Mouse (Mus musculus) ES-E14 (cell line): ENCODE results near the gene Cldn10. TPM values are rescaled to one million over a fixed set of nuclear protein-coding genes. Genes with fewer than 3 reads are reported as not detected.
"Not testable (repeated sequence)": the region's sequence is repeated elsewhere in the genome, so short reads cannot be mapped to it uniquely, and the experiment has no call there.

Source experiments
- DNase-seq: peaks from one replicate; pipeline ENCODE4 v3.0.0-alpha.2; 2013; ENCODE audit warnings: low read depth, low spot score
- H3K27ac ChIP-seq: 2 replicates; pipeline ENCODE4 v1.5.1; 2012; ENCODE audit warnings: low read depth, mild to moderate bottlenecking, low read length, moderate library complexity, mixed read lengths; ENCODE audit not compliant: poor library complexity, insufficient read depth, severe bottlenecking
- H3K36me3 ChIP-seq: 2 replicates; pipeline ENCODE4 v1.6.1; 2012; ENCODE audit warnings: mild to moderate bottlenecking, low read length, moderate library complexity, mixed read lengths; ENCODE audit not compliant: control insufficient read depth, poor library complexity, insufficient read depth, severe bottlenecking
- H3K4me1 ChIP-seq, 2 experiments: fragments of 150-350 bp in 1 of 2; sonication (generic) in 1 of 2; 2 replicates each; pipeline ENCODE4 v1.6.1; 2012; ENCODE audit warnings: low read length in 2 of 2, mild to moderate bottlenecking in 1 of 2, mixed read lengths in 1 of 2; ENCODE audit not compliant: control insufficient read depth in 2 of 2, insufficient read depth in 2 of 2, poor library complexity in 1 of 2
- H3K4me3 ChIP-seq, 2 experiments: fragments of 150-350 bp in 1 of 2; sonication (generic) in 1 of 2; 2 replicates each; pipeline ENCODE4 v1.5.1; 2012; ENCODE audit warnings: low read length in 2 of 2, low read depth in 1 of 2, mild to moderate bottlenecking in 1 of 2, mixed read lengths in 1 of 2; ENCODE audit not compliant: insufficient read depth in 1 of 2, poor library complexity in 1 of 2, severe bottlenecking in 1 of 2
- H3K9ac ChIP-seq: 2 replicates; pipeline ENCODE4 v1.6.1; 2012; ENCODE audit warnings: low read depth, mild to moderate bottlenecking, low read length, mixed read lengths; ENCODE audit not compliant: poor library complexity, insufficient read depth, severe bottlenecking
- H3K9me3 ChIP-seq: fragments of 150-350 bp; sonication (generic); 2 replicates; pipeline ENCODE4 v1.6.1; 2012; ENCODE audit warnings: low read depth, mild to moderate bottlenecking, low read length; ENCODE audit not compliant: control insufficient read depth, insufficient read depth
- CHD2 ChIP-seq: IDR thresholded peaks from 2 replicates; pipeline ENCODE4 v1.6.1; 2014; ENCODE audit warnings: mild to moderate bottlenecking, low read depth, low read length, inconsistent platforms
- HCFC1 ChIP-seq: IDR thresholded peaks from 2 replicates; pipeline ENCODE4 v1.6.1; 2012; ENCODE audit warnings: low read length, inconsistent platforms, borderline replicate concordance; ENCODE audit not compliant: insufficient read depth
- MAFK ChIP-seq: IDR thresholded peaks from 2 replicates; pipeline ENCODE4 v1.6.1; 2014; ENCODE audit warnings: mild to moderate bottlenecking, low read depth, low read length, inconsistent platforms; ENCODE audit not compliant: insufficient read depth
- ZC3H11A ChIP-seq: IDR thresholded peaks from 2 replicates; pipeline ENCODE4 v1.6.1; 2012; ENCODE audit warnings: low read depth, mild to moderate bottlenecking, inconsistent platforms, low read length, borderline replicate concordance
- ZNF384 ChIP-seq: IDR thresholded peaks from 2 replicates; pipeline ENCODE4 v1.6.1; 2012; ENCODE audit warnings: low read depth, low read length, inconsistent platforms
- in situ Hi-C, 2 experiments: fragments of 600-800 bp; cut with MboI; formaldehyde crosslinking; loops; one replicate each; pipeline ENCODE4 v1.15.1; 2025; ENCODE audit warnings: low sequenced_read_pairs in 2 of 2, inconsistent platforms in 1 of 2; ENCODE audit not compliant: unreplicated experiment in 2 of 2
- total RNA-seq: library from RNA; depleted of rRNA; stranded (reverse); fragments of 300-350 nt; gene quantifications from 2 replicates; pipeline ENCODE4 v1.2.3, GENCODE M21; 2012

Gene Cldn10
- total RNA-seq, 1 experiment = 0.09 TPM

GRCm38 (mm10) chr14:118809686-118810085, 22.0 kb downstream of the Cldn10 start:
- Histone ChIP-seq H3K4me3 (no peak overlapping the region), H3K27ac (no peak overlapping the region), H3K9ac (no peak overlapping the region), H3K36me3 (no peaks in the 10 kb centered on the region), H3K4me1 (no peaks in the 10 kb centered on the region), H3K9me3 (no peaks in the 10 kb centered on the region)
- in situ Hi-C loops = loop anchor here (25.0 kb wide), 1 partner anchor 597 kb away; no protein-coding TSS in a partner anchor
- no peak for DNase-seq
- no peak for TF ChIP-seq ZC3H11A
- TF ChIP-seq CHD2 = no peak
- TF ChIP-seq HCFC1 = no peak
- TF ChIP-seq ZNF384 = no peak
- no peak for TF ChIP-seq MAFK

GRCm38 (mm10) chr14:118811256-118811655, 23.5 kb downstream of the Cldn10 start:
- H3K9me3 ChIP-seq, H3K4me1 ChIP-seq, H3K9ac ChIP-seq, H3K36me3 ChIP-seq, H3K4me3 ChIP-seq, H3K27ac ChIP-seq, DNase-seq: not testable (repeated sequence)
- in situ Hi-C loops = loop anchor here (25.0 kb wide), 1 partner anchor 599 kb away; no protein-coding TSS in a partner anchor

- DNase-seq = no peak
- TF ChIP-seq ZC3H11A (no peak), HCFC1 (no peak), MAFK (no peak), ZNF384 (no peak), CHD2 (no peak)
- Histone ChIP-seq H3K9ac (no peak overlapping the region), H3K36me3 (no peaks in the 10 kb centered on the region), H3K27ac (no peak overlapping the region), H3K4me1 (no peaks in the 10 kb centered on the region), H3K4me3 (no peak overlapping the region), H3K9me3 (no peaks in the 10 kb centered on the region)
- in situ Hi-C loops = loop anchor here (25.0 kb wide), 1 partner anchor 601 kb away; no protein-coding TSS in a partner anchor
Observed at GRCm38 (mm10) chr14:118813111-118813510, 25.4 kb downstream of the Cldn10 start.

DNA sequence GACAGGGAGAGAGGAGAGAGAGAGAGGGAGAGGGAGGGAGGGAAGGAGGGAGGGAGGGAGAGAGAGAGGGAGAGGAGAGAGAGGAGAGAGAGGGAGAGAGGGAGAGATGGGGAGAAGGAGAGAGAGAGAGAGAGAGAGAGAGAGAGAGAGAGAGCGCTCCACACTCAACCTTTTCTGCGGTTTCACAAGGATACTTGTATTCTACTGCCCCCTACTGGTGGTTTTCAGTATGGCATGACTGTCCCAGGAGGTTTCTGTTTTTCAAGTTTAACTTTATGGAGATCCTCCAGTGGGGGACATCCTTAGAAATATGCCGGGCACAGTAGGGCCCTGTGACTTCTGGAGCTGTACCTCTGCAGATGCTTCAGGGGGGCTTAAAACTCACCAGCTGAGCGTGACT, 28.8 kb downstream of the Cldn10 start:
- H3K4me1 ChIP-seq = no peaks in the 10 kb centered on the region
- in situ Hi-C loops = loop anchor here (25.0 kb wide), 1 partner anchor 604 kb away; no protein-coding TSS in a partner anchor
- no peaks in the 10 kb centered on the region for H3K36me3 ChIP-seq
- H3K27ac ChIP-seq = no peak overlapping the region
- TF ChIP-seq ZNF384 (no peak), HCFC1 (no peak), ZC3H11A (peak; percentile 84)
- no peak overlapping the region for H3K4me3 ChIP-seq
- no peak overlapping the region for H3K9ac ChIP-seq
- no peaks in the 10 kb centered on the region for H3K9me3 ChIP-seq
- DNase-seq = peak; percentile 56

DNA sequence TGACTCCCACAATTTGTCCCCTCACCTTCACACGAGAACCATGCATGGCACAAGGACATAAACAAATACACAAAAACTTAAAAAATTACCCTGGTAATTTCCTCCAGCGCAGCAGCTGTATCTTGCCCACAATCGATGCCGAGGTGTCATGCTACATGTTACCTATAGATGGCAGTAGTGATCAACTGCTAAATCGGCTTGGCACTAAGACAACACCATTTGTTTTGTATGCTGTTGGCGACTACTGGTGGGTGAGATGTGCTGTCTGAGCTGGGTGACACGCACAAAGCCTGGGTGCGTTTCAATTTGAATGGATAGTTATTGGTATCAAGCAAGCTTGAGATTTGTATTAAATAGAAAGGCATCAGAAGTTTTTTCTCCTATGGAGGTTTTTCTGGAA, 32.4 kb downstream of the Cldn10 start:
- no peaks in the 10 kb centered on the region for H3K9me3 ChIP-seq
- in situ Hi-C loops = loop anchor here (25.0 kb wide), 1 partner anchor 608 kb away; no protein-coding TSS in a partner anchor
- H3K27ac ChIP-seq = no peak overlapping the region
- no peak for DNase-seq
- no peaks in the 10 kb centered on the region for H3K4me1 ChIP-seq
- TF ChIP-seq CHD2 (no peak), ZC3H11A (peak; percentile 48; the same call in 1 of the 2 replicates), ZNF384 (no peak), MAFK (no peak), HCFC1 (no peak)
- no peak overlapping the region for H3K9ac ChIP-seq
- no peak overlapping the region for H3K4me3 ChIP-seq
- no peaks in the 10 kb centered on the region for H3K36me3 ChIP-seq
